Mouse (Mus musculus) heart, embryonic 16.5 days (tissue): Measurements from ENCODE around the gene Cntnap2. TPM values are rescaled to one million over a fixed set of nuclear protein-coding genes. Genes with fewer than 3 reads are reported as not detected.
"Not testable (repeated sequence)": the region's sequence is repeated elsewhere in the genome, so short reads cannot be mapped to it uniquely, and the experiment has no call there.

ENCODE experiments used
- ATAC-seq: fragments of 200-750 bp; cut with Nextera tagmentation; replicated peaks from 2 replicates; pipeline ENCODE4 v1.8.0; 2017; ENCODE audit warnings: moderate number of reproducible peaks; ENCODE audit not compliant: insufficient read depth, low FRiP score; ENCODE audit errors: extremely low read depth
- H3K27ac ChIP-seq: fragments of 300-500 bp; sonication (generic); 2 replicates; pipeline ENCODE4 v1.5.1; 2014; ENCODE audit warnings: mild to moderate bottlenecking, low read length, control low read depth, moderate library complexity
- H3K27me3 ChIP-seq: fragments of 300-500 bp; sonication (generic); 2 replicates; pipeline ENCODE4 v1.6.1; 2014; ENCODE audit warnings: low read length, mixed read lengths; ENCODE audit not compliant: control insufficient read depth, insufficient read depth
- H3K36me3 ChIP-seq: fragments of 300-500 bp; sonication (generic); 2 replicates; pipeline ENCODE4 v1.6.1; 2014; ENCODE audit not compliant: control insufficient read depth, insufficient read depth
- H3K4me1 ChIP-seq: fragments of 300-500 bp; sonication (generic); 2 replicates; pipeline ENCODE4 v1.6.1; 2014; ENCODE audit warnings: low read length, mixed read lengths; ENCODE audit not compliant: control insufficient read depth, insufficient read depth
- H3K4me2 ChIP-seq: fragments of 300-500 bp; sonication (generic); 2 replicates; pipeline ENCODE4 v1.6.1; 2014; ENCODE audit warnings: low read depth, mild to moderate bottlenecking, control low read depth, low read length
- H3K4me3 ChIP-seq: fragments of 300-500 bp; sonication (generic); 2 replicates; pipeline ENCODE4 v1.5.1; 2014; ENCODE audit warnings: mild to moderate bottlenecking, control low read depth, low read length
- H3K9ac ChIP-seq: fragments of 300-500 bp; sonication (generic); 2 replicates; pipeline ENCODE4 v1.6.1; 2014; ENCODE audit warnings: low read length, control low read depth
- H3K9me3 ChIP-seq: fragments of 300-500 bp; sonication (generic); replicated peaks from 2 replicates; pipeline ENCODE4 v1.6.1; 2016; ENCODE audit warnings: low read length; ENCODE audit not compliant: control insufficient read depth
- WGBS: fragments of 180-500 bp; shearing (Covaris S2); extraction: QIAGEN DNeasy Blood & Tissue Kit; methylation state at CpG from one replicate; pipeline ENCODE4 v1.1.7; 2014; 5-methylcytosine and 5-hydroxymethylcytosine counted together
- polyA plus RNA-seq: library from polyadenylated mRNA; unstranded; fragments of >200 nt; fragmentation: Nextera tagmentation; extraction: Ambion mirVana; gene quantifications from 2 replicates; pipeline ENCODE4 v1.2.1, GENCODE M21; 2015

The Cntnap2 gene
- polyA plus RNA-seq, 1 experiment from 2014 or later, result 0.46 TPM

DNA sequence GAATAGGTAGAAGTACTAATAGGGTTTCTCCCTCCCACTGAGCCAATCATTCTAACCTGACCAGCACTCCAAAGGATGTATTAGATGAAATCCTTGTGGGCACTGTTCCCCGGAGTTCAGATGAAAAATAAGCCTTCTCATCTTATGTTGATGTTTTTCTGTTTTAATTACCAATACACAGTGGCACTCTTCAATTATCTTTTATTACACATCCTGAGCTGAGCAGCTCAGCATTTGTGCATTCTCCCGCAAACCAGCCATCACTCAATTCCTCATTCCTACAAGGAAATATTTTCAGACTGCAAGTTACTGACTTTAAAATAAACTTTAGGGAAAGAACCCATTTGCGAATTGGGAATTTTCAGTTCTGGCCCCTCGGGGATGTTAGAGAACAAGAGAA, 2030.8 kb downstream of the Cntnap2 start:
- no peak overlapping the region for H3K27ac ChIP-seq
- no peaks in the 10 kb centered on the region for H3K9me3 ChIP-seq
- H3K4me3 ChIP-seq, result no peak overlapping the region
- WGBS, result 78% methylated on average over 4 of the region's 4 CpGs
- no peak overlapping the region for H3K9ac ChIP-seq
- H3K4me2 ChIP-seq, result no peak overlapping the region
- H3K36me3 ChIP-seq, result no peaks in the 10 kb centered on the region
- no peaks in the 10 kb centered on the region for H3K27me3 ChIP-seq
- ATAC-seq, result no peak
- H3K4me1 ChIP-seq, result no peaks in the 10 kb centered on the region

DNA sequence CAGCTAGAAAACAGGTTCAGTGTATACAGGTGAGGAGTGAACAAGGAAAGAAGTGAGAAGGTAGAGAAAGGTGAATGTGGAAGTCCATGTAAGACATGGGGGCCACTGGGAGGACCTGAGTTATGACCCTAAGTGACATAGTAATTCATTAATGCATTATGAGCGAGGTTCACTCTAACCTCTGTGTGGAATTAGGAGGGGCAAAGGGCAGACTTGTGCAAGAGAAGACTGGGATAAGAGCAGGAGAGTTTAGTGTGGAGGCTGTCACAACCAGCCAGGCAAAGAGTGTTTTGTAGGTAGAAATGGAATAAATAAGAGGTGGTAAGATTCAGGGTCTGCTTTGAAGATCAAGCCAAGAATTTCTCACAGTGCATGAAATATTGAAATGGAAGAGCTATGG, 2045.8 kb downstream of the Cntnap2 start:
- Histone ChIP-seq H3K4me1 (no peaks in the 10 kb centered on the region), H3K27ac (no peak overlapping the region), H3K36me3 (no peaks in the 10 kb centered on the region), H3K9me3 (no peaks in the 10 kb centered on the region), H3K27me3 (no peaks in the 10 kb centered on the region), H3K4me3 (no peak overlapping the region), H3K4me2 (no peak overlapping the region), H3K9ac (no peak overlapping the region)
- WGBS, result 43% methylated on average over 1 of the region's 1 CpGs
- ATAC-seq, result no peak

- H3K9ac ChIP-seq, result no peak overlapping the region
- no peak for ATAC-seq
- no peaks in the 10 kb centered on the region for H3K4me1 ChIP-seq
- H3K36me3 ChIP-seq, result no peaks in the 10 kb centered on the region
- no peak overlapping the region for H3K27ac ChIP-seq
- no peak overlapping the region for H3K4me2 ChIP-seq
- H3K27me3 ChIP-seq, result no peaks in the 10 kb centered on the region
- H3K9me3 ChIP-seq, result no peaks in the 10 kb centered on the region
- no peak overlapping the region for H3K4me3 ChIP-seq
- 35% methylated on average over 6 of the region's 6 CpGs for WGBS
Measured at GRCm38 (mm10) chr6:47109582-47110220, 2050.5 kb downstream of the Cntnap2 start.

- not testable (repeated sequence) for H3K4me1 ChIP-seq, H3K27ac ChIP-seq, ATAC-seq, H3K27me3 ChIP-seq, H3K9me3 ChIP-seq, H3K4me2 ChIP-seq, H3K9ac ChIP-seq, H3K36me3 ChIP-seq, H3K4me3 ChIP-seq
- WGBS, result no CpG with 5 or more reads among the region's 1 CpGs
Measured at GRCm38 (mm10) chr6:47134063-47134462, 2074.9 kb downstream of the Cntnap2 start.

DNA sequence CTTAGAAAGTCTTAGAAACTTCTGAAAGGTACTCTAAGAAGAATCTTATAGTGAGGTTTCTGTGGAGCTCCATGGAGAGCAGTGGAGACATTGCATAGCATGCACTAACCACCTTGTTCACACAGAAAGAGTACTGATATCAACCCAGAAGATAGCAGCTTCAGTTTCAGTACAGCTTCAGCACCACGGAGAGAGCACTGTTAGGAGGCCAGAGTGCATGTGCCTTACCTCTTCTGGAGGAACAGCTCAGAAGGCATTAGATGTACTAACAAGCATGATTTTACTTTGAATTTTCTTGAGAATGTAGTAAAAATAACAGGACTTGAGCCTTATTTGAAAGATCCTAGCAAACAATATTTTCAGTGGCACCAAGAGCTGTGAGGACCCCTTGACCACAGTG, 2093.9 kb downstream of the Cntnap2 start:
- not testable (repeated sequence) for H3K9ac ChIP-seq, H3K4me2 ChIP-seq, H3K9me3 ChIP-seq, H3K4me1 ChIP-seq, H3K4me3 ChIP-seq, ATAC-seq, H3K27ac ChIP-seq, H3K27me3 ChIP-seq, H3K36me3 ChIP-seq
- no CpG with 5 or more reads among the region's 1 CpGs for WGBS

GRCm38 (mm10) chr6:47174580-47175294, 2115.6 kb downstream of the Cntnap2 start:
- not testable (repeated sequence) for H3K4me3 ChIP-seq, H3K9ac ChIP-seq, H3K27me3 ChIP-seq, ATAC-seq, H3K4me1 ChIP-seq, H3K9me3 ChIP-seq, H3K36me3 ChIP-seq, H3K27ac ChIP-seq
- WGBS, result 50% methylated on average over 8 of the region's 8 CpGs
- H3K4me2 ChIP-seq, result 0 out of 2 replicates have a peak overlapping the region, but pooled peaks have one; percentile 12

DNA sequence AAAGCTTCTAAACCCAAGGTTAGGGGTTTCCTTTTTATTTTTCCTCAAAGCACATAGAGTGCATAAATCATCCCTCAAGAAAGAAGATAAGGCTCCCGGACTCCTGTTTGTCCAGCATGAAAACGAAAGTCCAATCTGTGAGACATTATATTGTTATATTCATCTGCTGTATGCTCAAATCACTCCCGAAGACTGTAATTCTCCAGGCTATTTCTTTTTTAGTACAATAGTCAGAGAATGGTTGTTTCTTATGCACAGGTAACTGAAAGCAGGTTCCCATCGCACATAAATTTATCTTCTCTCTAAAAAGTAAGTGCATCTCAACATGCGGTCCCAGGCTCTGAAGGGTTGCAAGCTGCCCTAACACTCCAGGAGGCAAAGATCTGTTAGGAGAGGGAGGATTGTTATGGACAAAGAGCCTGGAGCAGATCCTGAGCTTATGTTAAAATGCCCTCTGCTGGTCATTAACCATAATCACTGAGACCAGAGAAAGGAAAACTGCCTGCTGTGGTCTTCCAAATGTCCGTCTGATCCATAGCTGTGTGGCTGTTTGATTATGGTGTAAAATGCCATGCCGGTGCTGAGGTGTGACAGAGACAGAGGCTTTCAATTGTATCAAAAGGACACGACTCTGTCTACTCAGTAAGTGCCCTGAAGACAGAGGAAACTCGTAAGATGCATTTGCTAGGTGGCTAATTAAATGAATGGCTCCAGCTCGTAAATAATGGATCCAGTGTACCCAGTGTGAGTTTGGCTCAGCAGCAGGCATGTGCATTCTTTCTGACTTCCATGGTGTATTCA, 2116.4 kb downstream of the Cntnap2 start:
- H3K4me1 ChIP-seq, H3K9me3 ChIP-seq, H3K27me3 ChIP-seq, H3K36me3 ChIP-seq, H3K27ac ChIP-seq, ATAC-seq, H3K9ac ChIP-seq, H3K4me3 ChIP-seq: not testable (repeated sequence)
- WGBS, result 26% methylated on average over 10 of the region's 10 CpGs
- peak overlapping the region; percentile 12; the same call in 1 of the 2 replicates for H3K4me2 ChIP-seq

- not testable (repeated sequence) for H3K9ac ChIP-seq, ATAC-seq, H3K4me2 ChIP-seq, H3K27me3 ChIP-seq, H3K4me3 ChIP-seq, H3K36me3 ChIP-seq, H3K4me1 ChIP-seq, H3K9me3 ChIP-seq, H3K27ac ChIP-seq
- WGBS, result 60% methylated on average over 3 of the region's 3 CpGs
Measured at GRCm38 (mm10) chr6:47176157-47176555, 2117.0 kb downstream of the Cntnap2 start.

- H3K27me3 ChIP-seq, H3K4me3 ChIP-seq, ATAC-seq, H3K4me1 ChIP-seq, H3K36me3 ChIP-seq, H3K9me3 ChIP-seq, H3K9ac ChIP-seq, H3K4me2 ChIP-seq, H3K27ac ChIP-seq: not testable (repeated sequence)
- 72% methylated on average over 5 of the region's 5 CpGs for WGBS
Measured at GRCm38 (mm10) chr6:47181372-47181771, 2122.2 kb downstream of the Cntnap2 start.
